Mouse (Mus musculus): ENCODE results near the gene Erp27.
A peak's percentile ranks its signal among the peaks of the same experiment; 100 is the strongest.
"Not testable (repeated sequence)": the region's sequence is repeated elsewhere in the genome, so short reads cannot be mapped to it uniquely, and the experiment has no call there.

The Erp27 gene

GRCm38 (mm10) chr6:136906937-136907293, 15.1 kb downstream of the Erp27 start:
- DNase-seq (ENCODE audit: low spot score): no peak

GRCm38 (mm10) chr6:136906283-136906936, 15.6 kb downstream of the Erp27 start:
- no peak for DNase-seq (ENCODE audit: low spot score)

- no peak for DNase-seq (ENCODE audit: low spot score)
These were observed 18.0 kb downstream of the Erp27 start for GRCm38 (mm10) chr6:136903885-136904470.

- no peak for DNase-seq (ENCODE audit: low spot score)
These were observed 19.5 kb downstream of the Erp27 start for GRCm38 (mm10) chr6:136902527-136902926.

- DNase-seq (ENCODE audit: low spot score): no peak
These were observed 21.0 kb downstream of the Erp27 start for GRCm38 (mm10) chr6:136901010-136901409.

- DNase-seq (ENCODE audit: low spot score): no peak
These were observed 21.5 kb downstream of the Erp27 start for GRCm38 (mm10) chr6:136900369-136901009.

GRCm38 (mm10) chr6:136898954-136899353, 23.0 kb downstream of the Erp27 start:
- DNase-seq (ENCODE audit: low spot score): no peak

- DNase-seq (ENCODE audit: low spot score): no peak
These were observed 23.8 kb downstream of the Erp27 start for GRCm38 (mm10) chr6:136898222-136898621.

- no peak for DNase-seq (ENCODE audit: low spot score)
These were observed 24.2 kb downstream of the Erp27 start for GRCm38 (mm10) chr6:136897789-136898188.

GRCm38 (mm10) chr6:136894532-136895339, 27.2 kb downstream of the Erp27 start:
- DNase-seq (ENCODE audit: low spot score): no peak

GRCm38 (mm10) chr6:136892002-136892401, 30.0 kb downstream of the Erp27 start:
- DNase-seq (ENCODE audit: low spot score): no peak

GRCm38 (mm10) chr6:136889554-136889953, 32.4 kb downstream of the Erp27 start:
- DNase-seq (ENCODE audit: low spot score): no peak

- no peak for DNase-seq (ENCODE audit: low spot score)
These were observed 32.9 kb downstream of the Erp27 start for GRCm38 (mm10) chr6:136889067-136889466.

- DNase-seq (ENCODE audit: low spot score): peak; percentile 69
These were observed 34.1 kb downstream of the Erp27 start for GRCm38 (mm10) chr6:136887854-136888253.

GRCm38 (mm10) chr6:136884766-136885165, 37.2 kb downstream of the Erp27 start:
- not testable (repeated sequence) for DNase-seq (ENCODE audit: low spot score)

- DNase-seq (ENCODE audit: low spot score): no peak
These were observed 38.0 kb downstream of the Erp27 start for GRCm38 (mm10) chr6:136883961-136884360.

GRCm38 (mm10) chr6:136883431-136883915, 38.5 kb downstream of the Erp27 start:
- no peak for DNase-seq (ENCODE audit: low spot score)

GRCm38 (mm10) chr6:136881678-136882077, 40.3 kb downstream of the Erp27 start:
- no peak for DNase-seq (ENCODE audit: low spot score)

GRCm38 (mm10) chr6:136875670-136876069, 46.3 kb downstream of the Erp27 start, which contains the start of gene Mgp:
TSS of gene Mgp (minus strand) at chr6:136875823.
- peak; percentile 70 for DNase-seq (ENCODE audit: low spot score)

GRCm38 (mm10) chr6:136874599-136874998, 47.4 kb downstream of the Erp27 start:
- no peak for DNase-seq (ENCODE audit: low spot score)

- no peak for DNase-seq (ENCODE audit: low spot score)
These were observed 53.1 kb downstream of the Erp27 start for GRCm38 (mm10) chr6:136868921-136869320.

GRCm38 (mm10) chr6:136866150-136866549, 55.8 kb downstream of the Erp27 start:
- no peak for DNase-seq (ENCODE audit: low spot score)
